Mouse (Mus musculus) liver, adult 2 months (tissue): Measurements from ENCODE around the gene Rnf157. TPM values are rescaled to one million over a fixed set of nuclear protein-coding genes. Genes with fewer than 3 reads are reported as not detected.
A peak's percentile ranks its signal among the peaks of the same experiment; 100 is the strongest.

Source experiments
- DNase-seq: peaks from one replicate; pipeline ENCODE4 v3.0.0-alpha.2; 2011; ENCODE audit warnings: low read depth, low spot score; ENCODE audit errors: extremely low read depth
- H3K27ac ChIP-seq: fragments of 200-500 bp; replicated peaks from 2 replicates; pipeline ENCODE4 v1.5.1; 2012; ENCODE audit warnings: low read depth, mild to moderate bottlenecking, control low read depth, inconsistent platforms, low read length; ENCODE audit not compliant: insufficient read depth
- H3K27me3 ChIP-seq: fragments of 200-500 bp; 2 replicates; pipeline ENCODE4 v1.6.1; 2012; ENCODE audit warnings: mild to moderate bottlenecking, moderate library complexity, low read length, inconsistent platforms; ENCODE audit not compliant: control insufficient read depth, insufficient read depth
- H3K36me3 ChIP-seq: fragments of 200-500 bp; 2 replicates; pipeline ENCODE4 v1.6.1; 2012; ENCODE audit warnings: low read length, inconsistent platforms; ENCODE audit not compliant: control insufficient read depth, insufficient read depth
- H3K4me1 ChIP-seq: fragments of 200-500 bp; 2 replicates; pipeline ENCODE4 v1.6.1; 2011; ENCODE audit warnings: low read length; ENCODE audit not compliant: control insufficient read depth, insufficient read depth
- H3K4me3 ChIP-seq: fragments of 200-500 bp; 2 replicates; pipeline ENCODE4 v1.5.1; 2011; ENCODE audit warnings: low read depth, mild to moderate bottlenecking, control low read depth, low read length, moderate library complexity; ENCODE audit not compliant: insufficient read depth
- H3K79me2 ChIP-seq: fragments of 200-500 bp; 2 replicates; pipeline ENCODE4 v1.6.1; 2012; ENCODE audit warnings: inconsistent platforms, mild to moderate bottlenecking, low read length, moderate library complexity; ENCODE audit not compliant: control insufficient read depth, insufficient read depth
- H3K9ac ChIP-seq: fragments of 200-500 bp; 2 replicates; pipeline ENCODE4 v1.6.1; 2012; ENCODE audit warnings: low read depth, mild to moderate bottlenecking, control low read depth, inconsistent platforms, low read length
- CTCF ChIP-seq: fragments of 200-500 bp; IDR thresholded peaks from 2 replicates; pipeline ENCODE4 v1.5.1; 2011; ENCODE audit warnings: low read depth, low read length, control low read depth
- POLR2A ChIP-seq: fragments of 200-500 bp; IDR thresholded peaks from 2 replicates; pipeline ENCODE4 v1.6.1; 2011; ENCODE audit warnings: low read length, control low read depth; ENCODE audit not compliant: insufficient read depth; ENCODE audit errors: extremely low read depth
- WGBS: fragments of 180-500 bp; shearing (Covaris S2); methylation state at CpG from one replicate; pipeline ENCODE4 v1.1.7; 2018; 5-methylcytosine and 5-hydroxymethylcytosine counted together
- polyA plus RNA-seq: library from polyadenylated mRNA; depleted of rRNA; stranded (reverse); fragments of >200 nt; gene quantifications from 2 replicates; pipeline ENCODE4 v1.2.3, GENCODE M21; 2012
- total RNA-seq: library from RNA; depleted of rRNA; stranded (reverse); fragments of >200 nt; gene quantifications from 2 replicates; pipeline ENCODE4 v1.2.3, GENCODE M21; 2014

Rnf157 gene
- total and polyA plus RNA-seq, 2 experiments = 0.87 to 1.0 TPM

DNA sequence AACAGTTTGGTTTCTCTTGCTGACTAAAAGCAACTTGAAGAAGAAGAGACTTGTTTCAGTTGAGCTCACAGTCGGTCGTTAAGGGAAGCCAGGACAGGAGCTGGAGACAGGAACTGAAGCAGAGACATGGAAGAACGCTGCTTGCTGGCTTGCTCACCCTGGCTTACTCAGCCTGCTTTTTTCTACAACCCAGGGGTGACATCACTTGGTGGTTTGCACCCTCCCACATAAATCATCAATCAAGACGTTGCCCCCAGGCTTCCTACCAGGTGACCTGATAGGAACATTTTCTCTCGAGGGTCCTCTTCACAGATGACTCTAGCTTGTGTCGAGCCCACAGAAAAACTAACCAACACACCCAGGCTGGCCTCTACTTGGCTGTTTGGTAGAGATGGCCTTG lies 10.4 kb upstream of the Rnf157 start:
- Histone ChIP-seq H3K27me3 (no peaks in the 10 kb centered on the region), H3K4me1 (no peaks in the 10 kb centered on the region), H3K27ac (peak overlapping the region; percentile 44; the same call in 1 of the 2 replicates), H3K9ac (no peak overlapping the region), H3K4me3 (no peak overlapping the region), H3K36me3 (no peaks in the 10 kb centered on the region), H3K79me2 (no peaks in the 10 kb centered on the region)
- TF ChIP-seq POLR2A (no peak), CTCF (no peak)
- 83% methylated on average over 6 of the region's 6 CpGs for WGBS
- DNase-seq = no peak

DNA sequence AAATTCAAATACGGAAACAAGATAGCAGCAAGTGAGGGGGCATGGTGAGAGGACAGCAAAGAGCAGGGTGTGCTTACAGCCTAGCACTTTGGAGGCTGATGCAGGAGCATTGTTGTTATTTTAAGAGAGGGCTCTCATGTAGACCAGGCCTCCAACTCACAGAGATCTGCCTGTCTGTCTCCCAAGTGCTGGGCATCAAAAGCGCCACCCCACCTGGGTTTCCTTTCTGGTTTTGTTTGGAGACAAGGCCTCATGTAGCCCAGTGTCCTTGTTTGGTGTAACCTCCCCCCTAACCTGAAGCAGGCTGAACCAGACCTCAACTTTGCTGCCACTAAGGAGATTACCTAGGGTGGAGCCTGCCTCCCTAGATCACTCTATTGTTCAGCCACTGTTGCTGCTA lies 9.7 kb upstream of the Rnf157 start:
- H3K4me3 ChIP-seq = no peak overlapping the region
- no peaks in the 10 kb centered on the region for H3K27me3 ChIP-seq
- H3K9ac ChIP-seq = no peak overlapping the region
- WGBS = 96% methylated on average over 2 of the region's 2 CpGs
- no peak for DNase-seq
- no peaks in the 10 kb centered on the region for H3K4me1 ChIP-seq
- no peaks in the 10 kb centered on the region for H3K36me3 ChIP-seq
- TF ChIP-seq POLR2A (no peak), CTCF (no peak)
- no peak overlapping the region for H3K27ac ChIP-seq
- H3K79me2 ChIP-seq = no peaks in the 10 kb centered on the region

DNA sequence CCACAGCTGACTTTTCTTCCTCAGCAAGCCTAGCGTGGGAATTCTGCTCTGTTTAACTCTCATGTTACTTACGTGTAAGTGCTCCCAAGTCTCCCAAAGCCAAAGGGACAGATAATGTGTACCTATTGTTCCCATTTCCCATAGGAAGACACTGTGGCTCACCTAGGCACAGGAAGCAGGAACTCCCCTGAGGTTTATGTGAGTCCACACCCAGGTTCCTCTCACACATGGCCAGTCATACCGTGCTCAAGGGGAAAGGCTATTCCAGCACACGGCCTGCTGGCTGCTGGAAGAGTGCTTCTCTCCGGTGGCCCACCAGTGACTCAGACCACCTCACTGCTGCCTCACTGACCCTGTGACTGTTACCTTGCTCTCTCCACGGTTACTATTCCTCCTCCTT lies 8.3 kb upstream of the Rnf157 start:
- no peak for DNase-seq
- TF ChIP-seq POLR2A (no peak), CTCF (no peak)
- Histone ChIP-seq H3K27me3 (no peaks in the 10 kb centered on the region), H3K79me2 (no peaks in the 10 kb centered on the region), H3K4me1 (no peaks in the 10 kb centered on the region), H3K27ac (no peak overlapping the region), H3K9ac (no peak overlapping the region), H3K36me3 (no peaks in the 10 kb centered on the region), H3K4me3 (no peak overlapping the region)
- 84% methylated on average over 6 of the region's 6 CpGs for WGBS

DNA sequence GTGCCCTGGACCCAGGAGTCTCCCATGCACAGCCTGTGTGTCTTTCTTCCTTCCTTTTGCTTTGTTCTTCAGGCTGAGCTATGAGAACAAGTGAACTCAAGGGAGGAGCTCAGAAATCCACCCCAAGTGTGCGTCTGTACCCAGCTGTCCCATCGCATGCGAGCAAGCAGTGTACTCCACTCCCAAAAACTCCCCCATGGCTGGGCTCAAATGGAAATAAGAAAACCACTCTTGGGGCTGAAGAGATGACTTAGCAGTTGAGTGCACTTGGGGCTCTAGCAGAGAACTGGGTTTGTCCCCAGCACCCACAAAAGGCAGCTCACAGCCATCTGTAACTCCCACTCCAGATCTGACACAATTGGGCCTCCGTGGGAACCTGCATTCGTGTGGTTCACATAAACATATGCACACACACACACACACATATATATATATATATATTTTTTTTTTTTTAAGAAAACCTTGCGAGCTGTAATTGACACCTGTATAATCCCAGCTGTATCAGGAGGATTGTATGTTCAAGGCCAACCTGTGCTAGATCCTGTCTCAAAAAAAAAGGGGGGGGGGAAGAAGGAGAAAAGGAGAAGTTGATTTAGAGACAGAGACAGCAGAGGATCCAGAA lies 6.1 kb upstream of the Rnf157 start:
- H3K79me2 ChIP-seq = no peaks in the 10 kb centered on the region
- H3K4me1 ChIP-seq = no peaks in the 10 kb centered on the region
- H3K36me3 ChIP-seq = no peaks in the 10 kb centered on the region
- H3K9ac ChIP-seq = no peak overlapping the region
- 94% methylated on average over 6 of the region's 6 CpGs for WGBS
- no peak overlapping the region for H3K27ac ChIP-seq
- no peaks in the 10 kb centered on the region for H3K27me3 ChIP-seq
- H3K4me3 ChIP-seq = no peak overlapping the region
- TF ChIP-seq CTCF = no peak
- no peak for TF ChIP-seq POLR2A
- DNase-seq = no peak

DNA sequence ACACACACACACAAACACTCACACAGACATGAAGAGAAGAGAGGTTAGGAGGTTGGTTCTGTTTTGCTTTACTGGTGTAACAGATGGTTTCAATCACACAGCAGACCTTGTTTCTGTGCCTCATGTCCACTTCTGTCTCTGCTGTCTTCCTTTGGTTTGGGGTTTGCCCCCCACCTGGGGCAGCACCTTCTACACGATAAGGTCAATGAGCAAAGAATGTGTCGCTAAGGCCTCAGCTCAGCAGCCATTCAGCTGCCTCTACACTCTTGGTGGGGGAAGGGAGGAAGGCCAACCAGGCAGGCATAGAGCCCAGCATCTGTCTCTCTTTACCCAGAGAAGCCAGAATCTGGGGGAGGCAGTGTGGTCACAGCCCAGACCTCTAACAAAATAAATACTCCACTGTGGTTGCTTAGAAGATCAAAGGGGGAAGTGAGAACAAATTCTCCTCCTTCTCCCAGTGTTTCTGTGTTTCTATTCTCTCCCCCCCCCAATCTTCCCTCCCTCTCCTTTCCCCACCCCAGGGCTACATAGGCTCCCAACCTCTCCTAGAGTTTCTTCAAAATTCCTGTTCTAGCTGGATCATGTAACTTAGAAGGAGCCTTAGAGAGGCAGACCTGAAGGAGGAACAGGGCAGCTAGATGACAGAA lies 5.5 kb upstream of the Rnf157 start:
- H3K4me1 ChIP-seq = peaks cover 1% of the 10 kb centered on the region; the same call in 1 of the 2 replicates
- H3K36me3 ChIP-seq = no peaks in the 10 kb centered on the region
- no peaks in the 10 kb centered on the region for H3K79me2 ChIP-seq
- no peak overlapping the region for H3K4me3 ChIP-seq
- 58% methylated on average over 2 of the region's 2 CpGs for WGBS
- no peak overlapping the region for H3K27ac ChIP-seq
- 0 out of 2 replicates have a peak, but pooled peaks cover under 1% of the 10 kb centered on the region for H3K27me3 ChIP-seq
- TF ChIP-seq POLR2A (no peak), CTCF (no peak)
- H3K9ac ChIP-seq = no peak overlapping the region
- DNase-seq = no peak

DNA sequence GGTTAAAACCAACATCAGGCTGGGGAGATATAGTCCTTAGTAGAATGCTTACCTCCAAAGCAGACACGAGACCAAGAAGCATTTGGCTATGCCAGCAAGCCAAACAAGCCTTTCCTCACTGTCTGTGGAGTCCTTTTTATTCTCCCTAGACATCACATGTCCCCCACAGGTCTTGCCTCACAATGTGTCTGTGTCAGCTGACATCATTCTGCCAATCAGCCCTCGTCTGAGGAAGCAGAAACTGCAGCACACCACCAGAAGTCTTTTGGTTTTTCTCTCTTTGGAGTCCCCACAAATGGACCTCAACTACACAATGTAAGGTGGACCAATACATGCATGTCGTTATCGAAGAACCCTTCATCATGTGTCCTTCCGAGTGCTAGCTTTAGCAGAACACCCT lies 4.2 kb upstream of the Rnf157 start:
- Histone ChIP-seq H3K4me3 (no peak overlapping the region), H3K9ac (no peak overlapping the region), H3K27me3 (0 out of 2 replicates have a peak, but pooled peaks cover 11% of the 10 kb centered on the region), H3K36me3 (no peaks in the 10 kb centered on the region), H3K79me2 (no peaks in the 10 kb centered on the region), H3K4me1 (peaks cover 3% of the 10 kb centered on the region; the same call in 1 of the 2 replicates), H3K27ac (no peak overlapping the region)
- TF ChIP-seq POLR2A (no peak), CTCF (no peak)
- DNase-seq = no peak
- 95% methylated on average over 5 of the region's 5 CpGs for WGBS
